Mouse (Mus musculus) MEL (cell line): ENCODE measurements around the gene Dus2. TPM values are rescaled to one million over a fixed set of nuclear protein-coding genes. Genes with fewer than 3 reads are reported as not detected.
"Not testable (repeated sequence)": the region's sequence is repeated elsewhere in the genome, so short reads cannot be mapped to it uniquely, and the experiment has no call there.

Experiments
- DNase-seq: peaks from one replicate; pipeline ENCODE4 v3.0.0; 2011; ENCODE audit warnings: low read depth, low spot score
- H3K27ac ChIP-seq: 2 replicates; pipeline ENCODE4 v1.5.1; 2012; ENCODE audit warnings: low read depth, mild to moderate bottlenecking, control low read depth, low read length, moderate library complexity; ENCODE audit not compliant: control insufficient read depth
- H3K27me3 ChIP-seq, 2 experiments: fragments of 150-350 bp in 1 of 2; sonication (generic) in 1 of 2; 2 replicates each; pipeline ENCODE4 v1.6.1; 2012; ENCODE audit warnings: low read length in 2 of 2, mild to moderate bottlenecking in 2 of 2, improper control_type of control experiment in 1 of 2, moderate library complexity in 1 of 2; ENCODE audit not compliant: insufficient read depth in 2 of 2, control insufficient read depth in 1 of 2
- H3K36me3 ChIP-seq, 2 experiments: 2 replicates each; pipeline ENCODE4 v1.6.1; 2012 to 2014; ENCODE audit warnings: low read length in 2 of 2, improper control_type of control experiment in 1 of 2, inconsistent platforms in 1 of 2, mild to moderate bottlenecking in 1 of 2; ENCODE audit not compliant: insufficient read depth in 2 of 2, control insufficient read depth in 1 of 2
- H3K4me1 ChIP-seq, 2 experiments: fragments of 150-350 bp in 1 of 2; sonication (generic) in 1 of 2; 2 replicates each; pipeline ENCODE4 v1.6.1; 2012; ENCODE audit warnings: low read length in 2 of 2, improper control_type of control experiment in 1 of 2, mild to moderate bottlenecking in 1 of 2; ENCODE audit not compliant: insufficient read depth in 2 of 2, control insufficient read depth in 1 of 2
- H3K4me3 ChIP-seq, 2 experiments: fragments of 150-350 bp in 1 of 2; sonication (generic) in 1 of 2; 2 replicates each; pipeline ENCODE4 v1.5.1; 2012; ENCODE audit warnings: low read depth in 2 of 2, low read length in 2 of 2, mild to moderate bottlenecking in 2 of 2, moderate library complexity in 2 of 2, control low read depth in 1 of 2, improper control_type of control experiment in 1 of 2; ENCODE audit not compliant: control insufficient read depth in 1 of 2, insufficient read depth in 1 of 2
- H3K79me2 ChIP-seq: 2 replicates; pipeline ENCODE4 v1.6.1; 2012; ENCODE audit warnings: mild to moderate bottlenecking, low read length, moderate library complexity; ENCODE audit not compliant: control insufficient read depth, poor library complexity, insufficient read depth
- H3K9ac ChIP-seq: 2 replicates; pipeline ENCODE4 v1.6.1; 2012; ENCODE audit warnings: low read depth, mild to moderate bottlenecking, control low read depth, low read length, moderate library complexity; ENCODE audit not compliant: control insufficient read depth, poor library complexity, severe bottlenecking
- H3K9me3 ChIP-seq: fragments of 150-350 bp; sonication (generic); replicated peaks from 2 replicates; pipeline ENCODE4 v1.6.1; 2012; ENCODE audit warnings: mild to moderate bottlenecking, low read length, improper control_type of control experiment, moderate library complexity; ENCODE audit not compliant: insufficient read depth
- E2F4 ChIP-seq: IDR thresholded peaks from 2 replicates; pipeline ENCODE4 v1.6.1; 2011; ENCODE audit warnings: low read depth, low read length, improper control_type of control experiment, borderline replicate concordance
- ELF1 ChIP-seq: IDR thresholded peaks from 2 replicates; pipeline ENCODE4 v1.6.1; 2014; ENCODE audit warnings: low read depth, mild to moderate bottlenecking, inconsistent platforms, low read length, improper control_type of control experiment, moderate library complexity
- EP300 ChIP-seq, 2 experiments: IDR thresholded peaks; 2 replicates each; pipeline ENCODE4 v1.6.1; 2011; ENCODE audit warnings: improper control_type of control experiment in 2 of 2, low read length in 2 of 2, low read depth in 1 of 2, mild to moderate bottlenecking in 1 of 2
- ETS1 ChIP-seq: IDR thresholded peaks from 2 replicates; pipeline ENCODE4 v1.6.1; 2012; ENCODE audit warnings: low read depth, mild to moderate bottlenecking, inconsistent platforms, low read length, improper control_type of control experiment, moderate library complexity
- GABPA ChIP-seq: IDR thresholded peaks from 2 replicates; pipeline ENCODE4 v1.6.1; 2012; ENCODE audit warnings: low read depth, mild to moderate bottlenecking, inconsistent platforms, low read length, improper control_type of control experiment, moderate library complexity
- GATA1 ChIP-seq: IDR thresholded peaks from 2 replicates; pipeline ENCODE4 v1.6.1; 2011; ENCODE audit warnings: low read depth, low read length, improper control_type of control experiment
- HCFC1 ChIP-seq: IDR thresholded peaks from 2 replicates; pipeline ENCODE4 v1.6.1; 2012; ENCODE audit warnings: low read depth, mild to moderate bottlenecking, inconsistent platforms, low read length, improper control_type of control experiment, moderate library complexity
- KAT2A ChIP-seq: conservative IDR thresholded peaks from 2 replicates; pipeline ENCODE4 v1.6.1; 2012; ENCODE audit warnings: low read depth, low read length, improper control_type of control experiment, inconsistent platforms
- MAZ ChIP-seq: IDR thresholded peaks from 2 replicates; pipeline ENCODE4 v1.6.1; 2012; ENCODE audit warnings: low read depth, mild to moderate bottlenecking, inconsistent platforms, low read length, improper control_type of control experiment
- MEF2A ChIP-seq: IDR thresholded peaks from 2 replicates; pipeline ENCODE4 v1.6.1; 2014; ENCODE audit warnings: low read depth, mild to moderate bottlenecking, inconsistent platforms, low read length, improper control_type of control experiment; ENCODE audit not compliant: poor library complexity, insufficient replicate concordance, severe bottlenecking; ENCODE audit errors: extremely low read depth
- MYC ChIP-seq: IDR thresholded peaks from 2 replicates; pipeline ENCODE4 v1.6.1; 2011; ENCODE audit warnings: low read depth, mild to moderate bottlenecking, low read length, improper control_type of control experiment, moderate library complexity
- POLR2A ChIP-seq, 2 experiments: IDR thresholded peaks; 2 replicates each; pipeline ENCODE4 v1.6.1; 2011 to 2012; ENCODE audit warnings: low read length in 2 of 2, mild to moderate bottlenecking in 2 of 2, control low read depth in 1 of 2, improper control_type of control experiment in 1 of 2, low read depth in 1 of 2, moderate library complexity in 1 of 2; ENCODE audit not compliant: control insufficient read depth in 1 of 2, insufficient read depth in 1 of 2, poor library complexity in 1 of 2
- POLR2AphosphoS5 ChIP-seq: IDR thresholded peaks from 2 replicates; pipeline ENCODE4 v1.6.1; 2012; ENCODE audit warnings: low read depth, borderline replicate concordance, mild to moderate bottlenecking, inconsistent platforms, low read length, moderate library complexity, mixed read lengths
- RAD21 ChIP-seq: IDR thresholded peaks from 2 replicates; pipeline ENCODE4 v1.6.1; 2011; ENCODE audit warnings: mild to moderate bottlenecking, low read depth, low read length, improper control_type of control experiment
- RCOR1 ChIP-seq: IDR thresholded peaks from 2 replicates; pipeline ENCODE4 v1.6.1; 2012; ENCODE audit warnings: low read depth, mild to moderate bottlenecking, inconsistent platforms, low read length, improper control_type of control experiment
- SIN3A ChIP-seq: IDR thresholded peaks from 2 replicates; pipeline ENCODE4 v1.6.1; 2012; ENCODE audit warnings: low read length, improper control_type of control experiment, inconsistent platforms
- SMC3 ChIP-seq: IDR thresholded peaks from 2 replicates; pipeline ENCODE4 v1.6.1; 2011; ENCODE audit warnings: low read depth, low read length, improper control_type of control experiment
- TAL1 ChIP-seq: IDR thresholded peaks from 2 replicates; pipeline ENCODE4 v1.6.1; 2012; ENCODE audit warnings: mild to moderate bottlenecking, inconsistent platforms, low read length, moderate library complexity, mixed read lengths
- TBP ChIP-seq: IDR thresholded peaks from 2 replicates; pipeline ENCODE4 v1.8.0; 2011; ENCODE audit warnings: low read depth, low read length, improper control_type of control experiment
- TCF12 ChIP-seq: IDR thresholded peaks from 2 replicates; pipeline ENCODE4 v1.6.1; 2014; ENCODE audit warnings: low read depth, mild to moderate bottlenecking, inconsistent platforms, low read length, improper control_type of control experiment, moderate library complexity
- UBTF ChIP-seq: IDR thresholded peaks from 2 replicates; pipeline ENCODE4 v1.6.1; 2012; ENCODE audit warnings: low read depth, mild to moderate bottlenecking, inconsistent platforms, low read length, improper control_type of control experiment, moderate library complexity, borderline replicate concordance; ENCODE audit not compliant: insufficient read depth
- ZKSCAN1 ChIP-seq: IDR thresholded peaks from 2 replicates; pipeline ENCODE4 v1.6.1; 2012; ENCODE audit warnings: low read depth, mild to moderate bottlenecking, inconsistent platforms, low read length, improper control_type of control experiment, moderate library complexity
- ZNF384 ChIP-seq: IDR thresholded peaks from 2 replicates; pipeline ENCODE4 v1.6.1; 2012; ENCODE audit warnings: low read depth, mild to moderate bottlenecking, inconsistent platforms, low read length, improper control_type of control experiment
- polyA plus RNA-seq, 2 experiments: library from polyadenylated mRNA; stranded (reverse) in 1 of 2; unstranded in 1 of 2; fragments of >175 nt in 1 of 2; fragments of >200 nt in 1 of 2; gene quantifications; 2 replicates each; pipeline versions ENCODE4 v1.2.1 to v1.2.4; 2012; ENCODE audit warnings: low replicate concordance in 2 of 2, low read depth in 1 of 2; ENCODE audit not compliant: insufficient read length in 2 of 2, insufficient read depth in 1 of 2, missing spikeins in 1 of 2
- total RNA-seq: library from RNA; depleted of rRNA; stranded (reverse); fragments of 300-350 nt; gene quantifications from 2 replicates; pipeline ENCODE4 v1.2.3, GENCODE M21; 2012

Gene Dus2
- total and polyA plus RNA-seq, 3 experiments, result 9.2 to 11.9 TPM; not detected in 1

GRCm38 (mm10) chr8:106012203-106012602 is 21.1 kb downstream of the Dus2 start:
- Histone ChIP-seq H3K36me3 (peaks cover 0 to 24% of the 10 kb centered on the region in 2 experiments; a peak in 3 of 4 replicates), H3K9ac (peak overlapping the region; percentile 88)
- peak; percentile 63 for DNase-seq
- not testable (repeated sequence) for H3K27me3 ChIP-seq
- peak; percentile 33 for TF ChIP-seq TAL1
- TF ChIP-seq TCF12, result peak; percentile 42; the same call in 1 of the 2 replicates
- peak; percentile 63 for TF ChIP-seq GATA1
- peak; percentile 92 for TF ChIP-seq TBP
- peak; percentile 29; the same call in 1 of the 2 replicates for TF ChIP-seq ZNF384
- peak in 1 of 2 experiments; percentile 58; a peak in 1 of 4 replicates for TF ChIP-seq EP300 (IDR thresholded peaks at IDR 0.05; ENCODE audit: low read depth in 1 of 2, low read length in 2 of 2)
- TF ChIP-seq SIN3A, result peak; percentile 41
- TF ChIP-seq, all 39 proteins: peak for 7; not testable (repeated sequence) for 32
- not testable (repeated sequence) for H3K9me3 ChIP-seq
- Histone ChIP-seq H3K27ac (peak overlapping the region; percentile 82), H3K4me3 (peak overlapping the region; percentile 66 to 92), H3K4me1 (peaks cover 7 to 21% of the 10 kb centered on the region in 2 experiments), H3K79me2 (peaks cover 16% of the 10 kb centered on the region)

GRCm38 (mm10) chr8:106016284-106016683 is 25.1 kb downstream of the Dus2 start:
- peaks cover 15 to 19% of the 10 kb centered on the region in 2 experiments for H3K4me1 ChIP-seq
- H3K27me3 ChIP-seq, result no peaks in the 10 kb centered on the region
- H3K36me3 ChIP-seq, result peaks cover 0 to 29% of the 10 kb centered on the region in 2 experiments; a peak in 3 of 4 replicates
- peak; percentile 18 to 56; a peak in 1 of 4 replicates for TF ChIP-seq EP300 (IDR thresholded peaks at IDR 0.05; ENCODE audit: low read depth in 1 of 2, low read length in 2 of 2)
- TF ChIP-seq ETS1, result peak; percentile 64; the same call in 1 of the 2 replicates
- peak; percentile 9; the same call in 1 of the 2 replicates for TF ChIP-seq SIN3A
- no peak for TF ChIP-seq ZKSCAN1
- TF ChIP-seq RCOR1, result peak; percentile 16; the same call in 1 of the 2 replicates
- no peak for TF ChIP-seq UBTF
- peak; percentile 76 for TF ChIP-seq GATA1
- H3K9ac ChIP-seq, result no peak overlapping the region
- DNase-seq, result peak; percentile 55
- no peaks in the 10 kb centered on the region for H3K9me3 ChIP-seq
- H3K4me3 ChIP-seq, result no peak overlapping the region
- peak overlapping the region; percentile 38 for H3K27ac ChIP-seq
- no peaks in the 10 kb centered on the region for H3K79me2 ChIP-seq

- peak overlapping the region; percentile 58 for H3K27ac ChIP-seq
- no peak overlapping the region; a peak in 1 of 4 replicates for H3K4me3 ChIP-seq
- peaks cover 15 to 19% of the 10 kb centered on the region in 2 experiments for H3K4me1 ChIP-seq
- H3K9me3 ChIP-seq, result no peaks in the 10 kb centered on the region
- DNase-seq, result peak; percentile 76
- peaks cover 0 to 29% of the 10 kb centered on the region in 2 experiments; a peak in 3 of 4 replicates for H3K36me3 ChIP-seq
- no peaks in the 10 kb centered on the region for H3K79me2 ChIP-seq
- H3K9ac ChIP-seq, result peak overlapping the region; percentile 24; the same call in 1 of the 2 replicates
- no peaks in the 10 kb centered on the region for H3K27me3 ChIP-seq
- peak; percentile 68 to 74 for TF ChIP-seq EP300 (IDR thresholded peaks at IDR 0.05; ENCODE audit: low read depth in 1 of 2, low read length in 2 of 2)
- TF ChIP-seq MYC, result peak; percentile 47; the same call in 1 of the 2 replicates
- 0 out of 2 replicates have a peak, but pooled peaks have one; percentile 20 for TF ChIP-seq KAT2A
- no peak for TF ChIP-seq SMC3
- peak in 1 of 2 experiments; percentile 28; a peak in 1 of 4 replicates for TF ChIP-seq POLR2A (IDR thresholded peaks at IDR 0.05; ENCODE audit: control insufficient read depth in 1 of 2, insufficient read depth in 1 of 2, low read depth in 1 of 2, low read length in 2 of 2, poor library complexity in 1 of 2)
- no peak for TF ChIP-seq E2F4
- peak; percentile 33; the same call in 1 of the 2 replicates for TF ChIP-seq GATA1
- 0 out of 2 replicates have a peak, but pooled peaks have one; percentile 36 for TF ChIP-seq MAZ
- no peak for TF ChIP-seq RAD21
- TF ChIP-seq MEF2A, result no peak
- TF ChIP-seq TCF12, result peak; percentile 34; the same call in 1 of the 2 replicates
- TF ChIP-seq POLR2AphosphoS5, result no peak
- TF ChIP-seq HCFC1, result peak; percentile 31; the same call in 1 of the 2 replicates
- TF ChIP-seq ELF1, result 0 out of 2 replicates have a peak, but pooled peaks have one; percentile 34
- TF ChIP-seq GABPA, result no peak
These were observed 26.0 kb downstream of the Dus2 start for GRCm38 (mm10) chr8:106017130-106017529.
